Mouse (Mus musculus) thymus, postnatal 4 days (tissue): ENCODE measurements around the gene Stk40.
A peak's percentile ranks its signal among the peaks of the same experiment; 100 is the strongest.
"Not testable (repeated sequence)": the region's sequence is repeated elsewhere in the genome, so short reads cannot be mapped to it uniquely, and the experiment has no call there.

Experiments used
- DNase-seq: peaks from one replicate; pipeline ENCODE4 v3.0.0; 2021

Gene Stk40

GRCm38 (mm10) chr4:126103590-126104068 is at the start of gene Stk40:
TSS of gene Stk40 (plus strand) at chr4:126103957.
- peak; percentile 97 for DNase-seq

GRCm38 (mm10) chr4:126057207-126058133 is 46.3 kb upstream of the Stk40 start:
- no peak for DNase-seq

- DNase-seq, result peak; percentile 90
Measured at GRCm38 (mm10) chr4:126058134-126058996, 45.4 kb upstream of the Stk40 start, which contains the start of gene Oscp1. TSS of gene Oscp1 (plus strand) at chr4:126058565.

GRCm38 (mm10) chr4:126058997-126059362 is 44.8 kb upstream of the Stk40 start:
- no peak for DNase-seq

GRCm38 (mm10) chr4:126062856-126063255 is 40.9 kb upstream of the Stk40 start:
- peak; percentile 43 for DNase-seq

GRCm38 (mm10) chr4:126065241-126065640 is 38.5 kb upstream of the Stk40 start:
- no peak for DNase-seq

- no peak for DNase-seq
Measured at GRCm38 (mm10) chr4:126067401-126068077, 36.2 kb upstream of the Stk40 start.

- no peak for DNase-seq
Measured at GRCm38 (mm10) chr4:126068842-126069241, 34.9 kb upstream of the Stk40 start.

- no peak for DNase-seq
Measured at GRCm38 (mm10) chr4:126077833-126078232, 25.9 kb upstream of the Stk40 start.

GRCm38 (mm10) chr4:126079266-126079665 is 24.5 kb upstream of the Stk40 start:
- no peak for DNase-seq

GRCm38 (mm10) chr4:126081601-126082000 is 22.2 kb upstream of the Stk40 start:
- no peak for DNase-seq

- no peak for DNase-seq
Measured at GRCm38 (mm10) chr4:126083021-126083420, 20.7 kb upstream of the Stk40 start.

GRCm38 (mm10) chr4:126084382-126084781 is 19.4 kb upstream of the Stk40 start:
- DNase-seq, result no peak

GRCm38 (mm10) chr4:126085996-126086576 is 17.7 kb upstream of the Stk40 start:
- peak; percentile 89 for DNase-seq

GRCm38 (mm10) chr4:126090101-126090847 is 13.5 kb upstream of the Stk40 start:
- peak; percentile 62 for DNase-seq

GRCm38 (mm10) chr4:126090848-126091124 is 13.0 kb upstream of the Stk40 start:
- no peak for DNase-seq

GRCm38 (mm10) chr4:126091873-126092272 is 11.9 kb upstream of the Stk40 start:
- no peak for DNase-seq

GRCm38 (mm10) chr4:126095622-126096430 is 7.9 kb upstream of the Stk40 start:
- not testable (repeated sequence) for DNase-seq

GRCm38 (mm10) chr4:126096464-126097111 is 7.2 kb upstream of the Stk40 start, which contains the start of gene Lsm10:
TSS of gene Lsm10 (plus strand) at chr4:126096623.
- peak; percentile 95 for DNase-seq

- no peak for DNase-seq
Measured at GRCm38 (mm10) chr4:126097711-126098253, 6.0 kb upstream of the Stk40 start.
